In genomic region chr10:91123281-91123827, GRCm38 (mm10) we compare ENCODE assay signal across 8 mouse cellular contexts. TPM values are rescaled to one million over a fixed set of nuclear protein-coding genes. Genes with fewer than 3 reads are reported as not detected.
DNase-seq lines count a peak whose midpoint lies in the region; ATAC-seq and TF ChIP-seq lines count a peak whose summit lies in the region.

No protein-coding gene starts in this region.

- intact Hi-C loops in heart, postnatal 14 days (cut with DNase I), result loop anchor here (5.0 kb wide), 1 partner anchor 41 kb away; the partner anchor contains the start of genes Apaf1 and Ikbip

- 0% methylated on average over 29 of the region's 44 CpGs for WGBS in limb, embryonic 14.5 days
- WGBS in midbrain, embryonic 12.5 days, result under 1% methylated on average over 44 of the region's 44 CpGs
- under 1% methylated on average over 43 of the region's 44 CpGs for WGBS in stomach, embryonic 15.5 days

- H3K27me3 ChIP-seq in limb, embryonic 14.5 days (ENCODE audit: control insufficient read depth, insufficient read depth, low read length), result no peaks in the 10 kb centered on the region
- no peaks in the 10 kb centered on the region for H3K27me3 ChIP-seq in midbrain, embryonic 12.5 days
- no peaks in the 10 kb centered on the region for H3K27me3 ChIP-seq in stomach, embryonic 15.5 days (replicated peaks)

- no peak for TF ChIP-seq POLR2A in limb, embryonic 14.5 days (IDR thresholded peaks at IDR 0.05; ENCODE audit: borderline replicate concordance, extremely low read depth, insufficient read depth, insufficient read length)

- no peaks in the 10 kb centered on the region for H3K9me3 ChIP-seq in limb, embryonic 14.5 days (ENCODE audit: control insufficient read depth, low read length)
- no peaks in the 10 kb centered on the region for H3K9me3 ChIP-seq in midbrain, embryonic 12.5 days
- no peaks in the 10 kb centered on the region for H3K9me3 ChIP-seq in stomach, embryonic 15.5 days

- peaks cover 11% of the 10 kb centered on the region; the same call in 1 of the 2 replicates for H3K4me1 ChIP-seq in limb, embryonic 14.5 days (ENCODE audit: control insufficient read depth, insufficient read depth, low read length)
- H3K4me1 ChIP-seq in midbrain, embryonic 12.5 days, result peaks cover 19% of the 10 kb centered on the region
- peaks cover 7% of the 10 kb centered on the region for H3K4me1 ChIP-seq in stomach, embryonic 15.5 days

- peak overlapping the region; percentile 97 for H3K9ac ChIP-seq in limb, embryonic 14.5 days (ENCODE audit: low read depth, low read length, severe bottlenecking)
- peak overlapping the region; percentile 97 for H3K9ac ChIP-seq in midbrain, embryonic 12.5 days (replicated peaks)
- H3K9ac ChIP-seq in stomach, embryonic 15.5 days, result peak overlapping the region; percentile 98

- ATAC-seq in frontal cortex, adult (ENCODE audit: low TSS enrichment), result peak; percentile 25
- ATAC-seq in erythroid progenitor cell, adult 5-6 weeks (replicated peaks; ENCODE audit: low FRiP score, poor library complexity, severe bottlenecking), result peak; percentile 67
- ATAC-seq in limb, embryonic 14.5 days (ENCODE audit: low FRiP score, low read depth), result peak; percentile 13
- ATAC-seq in midbrain, embryonic 12.5 days (ENCODE audit: low FRiP score, low read depth), result peak; percentile 64
- ATAC-seq in stomach, embryonic 15.5 days (ENCODE audit: insufficient read depth, low FRiP score, low read depth), result peak; percentile 34

- H3K27ac ChIP-seq in limb, embryonic 14.5 days (replicated peaks; ENCODE audit: low read depth, low read length), result peak overlapping the region; percentile 88
- H3K27ac ChIP-seq in midbrain, embryonic 12.5 days (replicated peaks), result peak overlapping the region; percentile 88
- peak overlapping the region; percentile 95 for H3K27ac ChIP-seq in stomach, embryonic 15.5 days

- DNase-seq in frontal cortex, postnatal 25 days (ENCODE audit: low spot score in 2 of 2), result no peak
- peak; percentile 50 to 52 for DNase-seq in adrenal gland, adult 18-20 months (ENCODE audit: low spot score in 2 of 2)
- peak; percentile 52 to 67 for DNase-seq in heart, postnatal 14 days
- no peak for DNase-seq in limb, embryonic 14.5 days (ENCODE audit: low spot score)

- peaks cover 36% of the 10 kb centered on the region for H3K36me3 ChIP-seq in limb, embryonic 14.5 days (ENCODE audit: control insufficient read depth, insufficient read depth, low read length)
- peaks cover 33% of the 10 kb centered on the region for H3K36me3 ChIP-seq in midbrain, embryonic 12.5 days
- H3K36me3 ChIP-seq in stomach, embryonic 15.5 days, result peaks cover 20% of the 10 kb centered on the region

- H3K4me2 ChIP-seq in limb, embryonic 14.5 days (replicated peaks; ENCODE audit: low read depth, low read length, severe bottlenecking), result peak overlapping the region; percentile 83
- peak overlapping the region; percentile 80 for H3K4me2 ChIP-seq in midbrain, embryonic 12.5 days (replicated peaks)
- peak overlapping the region; percentile 64 for H3K4me2 ChIP-seq in stomach, embryonic 15.5 days

- peak overlapping the region; percentile 100 for H3K4me3 ChIP-seq in limb, embryonic 14.5 days (replicated peaks; ENCODE audit: low read length)
- H3K4me3 ChIP-seq in midbrain, embryonic 12.5 days, result peak overlapping the region; percentile 100
- peak overlapping the region; percentile 80 for H3K4me3 ChIP-seq in stomach, embryonic 15.5 days (replicated peaks)

RNA-seq across cellular contexts. Expression of gene Slc25a3, which starts 0.5 kb away (rescaled TPM):
- 1,000 to 10,000 TPM; 1,418 to 2,058 TPM for total RNA-seq in adrenal gland, adult 18-20 months (2021)
- 175 and 210 TPM in 2 replicates for total RNA-seq in erythroid progenitor cell, adult 5-6 weeks (2015; ENCODE audit: low replicate concordance)
- total RNA-seq in erythroid progenitor cell, adult 5-6 weeks (2017; ENCODE audit: low replicate concordance), result 51.1 and 72.6 TPM in 2 replicates
- 1,000 to 10,000 TPM; 2,379 to 2,461 TPM for total RNA-seq in heart, postnatal 14 days (2021)
- polyA plus RNA-seq in limb, embryonic 14.5 days (2012; rRNA removed), result 420 and 469 TPM in 2 replicates
- polyA plus RNA-seq in limb, embryonic 14.5 days (2014; fragmentation: Nextera tagmentation; extraction: Ambion mirVana), result 458 and 481 TPM in 2 replicates
- polyA plus RNA-seq in midbrain, embryonic 12.5 days (2016; fragmentation: Nextera tagmentation; extraction: Ambion mirVana), result 369 and 374 TPM in 2 replicates
- polyA plus RNA-seq in stomach, embryonic 15.5 days (2015; fragmentation: Nextera tagmentation; extraction: Ambion mirVana), result 440 and 482 TPM in 2 replicates

RNA-seq across cellular contexts. Expression of gene Ikbip, which starts 40.6 kb away (rescaled TPM):
- total RNA-seq in adrenal gland, adult 18-20 months (2021), result 10 to 100 TPM; 30.9 to 31.5 TPM
- 3.4 and 6.1 TPM in 2 replicates for total RNA-seq in erythroid progenitor cell, adult 5-6 weeks (2015; ENCODE audit: low replicate concordance)
- 3.0 and 3.3 TPM in 2 replicates for total RNA-seq in erythroid progenitor cell, adult 5-6 weeks (2017; ENCODE audit: low replicate concordance)
- 10 to 100 TPM; 18.2 to 18.7 TPM for total RNA-seq in heart, postnatal 14 days (2021)
- polyA plus RNA-seq in limb, embryonic 14.5 days (2012; rRNA removed), result 33.3 and 54.5 TPM in 2 replicates
- 79.2 and 82.5 TPM in 2 replicates for polyA plus RNA-seq in limb, embryonic 14.5 days (2014; fragmentation: Nextera tagmentation; extraction: Ambion mirVana)
- polyA plus RNA-seq in midbrain, embryonic 12.5 days (2016; fragmentation: Nextera tagmentation; extraction: Ambion mirVana), result 18.7 and 25.3 TPM in 2 replicates
- polyA plus RNA-seq in stomach, embryonic 15.5 days (2015; fragmentation: Nextera tagmentation; extraction: Ambion mirVana), result 45.2 and 51.8 TPM in 2 replicates

RNA-seq across cellular contexts. Expression of gene Apaf1, which starts 40.8 kb away (rescaled TPM):
- 1 to 10 TPM; 5.4 to 5.8 TPM for total RNA-seq in adrenal gland, adult 18-20 months (2021)
- 27.7 and 47.6 TPM in 2 replicates for total RNA-seq in erythroid progenitor cell, adult 5-6 weeks (2015; ENCODE audit: low replicate concordance)
- 34.4 and 36.8 TPM in 2 replicates for total RNA-seq in erythroid progenitor cell, adult 5-6 weeks (2017; ENCODE audit: low replicate concordance)
- total RNA-seq in heart, postnatal 14 days (2021), result 10 to 100 TPM; 11.7 to 12.1 TPM
- 39.4 and 41.5 TPM in 2 replicates for polyA plus RNA-seq in limb, embryonic 14.5 days (2012; rRNA removed)
- 33.2 and 40.6 TPM in 2 replicates for polyA plus RNA-seq in limb, embryonic 14.5 days (2014; fragmentation: Nextera tagmentation; extraction: Ambion mirVana)
- polyA plus RNA-seq in midbrain, embryonic 12.5 days (2016; fragmentation: Nextera tagmentation; extraction: Ambion mirVana), result 30.4 and 33.3 TPM in 2 replicates
- polyA plus RNA-seq in stomach, embryonic 15.5 days (2015; fragmentation: Nextera tagmentation; extraction: Ambion mirVana), result 18.3 and 20.3 TPM in 2 replicates

RNA-seq across cellular contexts. Expression of gene Tmpo, which starts 57.8 kb away (rescaled TPM):
- 10 to 100 TPM; 80.3 to 89.6 TPM for total RNA-seq in adrenal gland, adult 18-20 months (2021)
- total RNA-seq in erythroid progenitor cell, adult 5-6 weeks (2015; ENCODE audit: low replicate concordance), result 941 and 1,232 TPM in 2 replicates
- 1,337 and 1,570 TPM in 2 replicates for total RNA-seq in erythroid progenitor cell, adult 5-6 weeks (2017; ENCODE audit: low replicate concordance)
- 10 to 100 TPM; 54.4 to 60.4 TPM for total RNA-seq in heart, postnatal 14 days (2021)
- 285 and 340 TPM in 2 replicates for polyA plus RNA-seq in limb, embryonic 14.5 days (2012; rRNA removed)
- polyA plus RNA-seq in limb, embryonic 14.5 days (2014; fragmentation: Nextera tagmentation; extraction: Ambion mirVana), result 239 and 276 TPM in 2 replicates
- 368 and 394 TPM in 2 replicates for polyA plus RNA-seq in midbrain, embryonic 12.5 days (2016; fragmentation: Nextera tagmentation; extraction: Ambion mirVana)
- 196 and 217 TPM in 2 replicates for polyA plus RNA-seq in stomach, embryonic 15.5 days (2015; fragmentation: Nextera tagmentation; extraction: Ambion mirVana)

Comparison
In these comparisons a context has a peak if more than half of its experiments do, and no peak if none do; other contexts are left out.
1. ATAC-seq: peak in every context shown above with its lines; median percentile 67 in erythroid progenitor cell, adult 5-6 weeks; 64 in midbrain, embryonic 12.5 days; 34 in stomach, embryonic 15.5 days; 25 in frontal cortex, adult; 13 in limb, embryonic 14.5 days.
2. DNase-seq: peak in adrenal gland, adult 18-20 months (2 of 2) and heart, postnatal 14 days (2 of 2); none in frontal cortex, postnatal 25 days (0 of 2) and limb, embryonic 14.5 days (single experiment).
3. RNA of gene Slc25a3, which starts 0.5 kb away (total RNA-seq): 2,379 to 2,461 TPM in heart, postnatal 14 days and 1,418 to 2,058 TPM in adrenal gland, adult 18-20 months; 51.1 to 210 TPM in erythroid progenitor cell, adult 5-6 weeks; every median in the first group is over 4 times any median in the second.
4. Peak in every context shown above with its lines, with median percentiles within 50 percentile points of each other: H3K27ac ChIP-seq, H3K4me2 ChIP-seq, H3K4me3 ChIP-seq and H3K9ac ChIP-seq.